Mouse (Mus musculus): ENCODE results near the gene Ikzf1.

The Ikzf1 gene

DNA sequence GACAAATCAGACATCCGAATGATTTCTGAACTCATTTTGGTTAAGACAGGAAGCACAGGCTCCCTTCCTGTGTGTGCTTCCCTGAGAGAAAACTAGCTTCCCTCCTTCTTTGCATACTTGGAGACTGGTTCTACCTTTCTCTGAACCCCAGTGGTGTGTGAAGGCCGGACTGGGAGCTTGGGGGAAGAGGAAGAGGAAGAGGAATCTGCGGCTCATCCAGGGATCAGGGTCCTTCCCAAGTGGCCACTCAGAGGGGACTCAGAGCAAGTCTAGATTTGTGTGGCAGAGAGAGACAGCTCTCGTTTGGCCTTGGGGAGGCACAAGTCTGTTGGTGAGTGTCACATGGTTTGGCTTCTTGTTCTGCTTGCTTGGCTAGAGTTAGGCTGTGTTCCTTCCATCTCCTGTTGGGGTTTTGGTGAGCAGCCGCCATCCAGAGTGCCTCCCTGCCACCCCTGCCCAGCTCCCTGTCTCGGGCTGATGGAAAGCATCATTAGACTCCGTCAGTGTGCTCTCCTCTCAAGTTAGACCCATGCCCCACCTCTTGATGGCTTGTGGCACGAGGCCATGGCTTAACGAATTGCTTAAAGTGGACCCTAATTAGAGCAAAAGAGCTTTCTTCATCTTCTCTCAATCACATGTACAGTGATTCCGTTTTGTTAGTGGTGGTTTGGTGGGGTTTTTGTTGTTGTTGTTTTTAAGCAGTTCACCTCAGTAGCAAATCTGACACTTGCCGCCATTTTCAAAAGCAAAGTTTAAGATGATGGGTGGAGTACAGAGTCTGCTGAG is 5.4 kb downstream of the Ikzf1 start:
- no peak for DNase-seq (ENCODE audit: low read depth, low spot score)

DNA sequence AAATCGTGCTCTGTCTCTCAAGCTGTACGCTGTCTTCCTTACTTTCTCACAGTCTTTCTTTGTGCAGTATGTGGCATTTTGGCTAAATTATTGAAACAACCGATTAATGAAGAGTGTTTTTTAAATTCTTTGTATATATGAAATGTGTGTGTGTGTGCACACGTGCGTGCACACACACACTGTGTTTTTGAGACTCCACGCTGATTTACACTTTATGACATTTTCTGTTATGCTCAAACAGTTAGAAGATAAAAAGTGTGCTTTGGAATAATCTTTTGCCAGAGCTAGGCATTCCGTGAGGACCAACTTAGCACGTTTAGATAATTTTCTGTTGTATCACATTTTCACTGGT is 6.0 kb downstream of the Ikzf1 start:
- no peak for DNase-seq (ENCODE audit: low read depth, low spot score)

DNA sequence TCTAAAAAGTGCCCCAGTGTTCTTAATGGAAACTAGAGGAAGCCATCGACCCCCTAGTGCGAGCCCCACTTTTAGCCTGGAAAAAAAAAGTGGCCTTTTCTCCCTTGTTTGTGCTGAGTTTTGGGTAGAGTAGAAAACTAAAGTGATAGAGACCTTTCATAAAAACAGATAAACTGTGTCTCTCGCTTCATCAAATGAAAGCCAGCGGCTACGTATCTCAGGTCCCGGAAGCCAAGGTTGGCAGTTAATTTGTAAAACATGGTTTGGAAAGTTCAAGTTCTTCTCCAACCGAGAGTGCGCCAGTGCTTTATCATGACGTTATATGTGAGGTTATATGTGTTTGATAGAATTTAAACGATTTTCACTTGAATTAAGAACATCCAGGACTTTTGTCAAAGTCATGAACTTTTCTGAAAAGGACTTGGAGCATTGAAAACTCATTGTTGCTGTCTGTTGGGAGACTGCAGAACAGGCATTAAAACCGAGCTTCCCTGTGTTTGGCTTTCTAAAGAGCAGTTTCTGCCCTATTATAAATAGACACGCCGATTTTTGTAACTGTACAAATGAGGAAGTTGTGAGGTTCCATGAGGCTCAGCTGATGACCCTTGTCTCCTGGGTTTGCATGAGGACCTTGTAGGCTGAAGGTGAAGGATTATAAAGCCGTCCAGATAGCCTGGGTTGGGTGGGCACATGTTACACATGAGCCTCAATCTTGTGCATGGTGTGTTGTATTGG is 6.7 kb downstream of the Ikzf1 start:
- DNase-seq (ENCODE audit: low read depth, low spot score) = no peak

DNA sequence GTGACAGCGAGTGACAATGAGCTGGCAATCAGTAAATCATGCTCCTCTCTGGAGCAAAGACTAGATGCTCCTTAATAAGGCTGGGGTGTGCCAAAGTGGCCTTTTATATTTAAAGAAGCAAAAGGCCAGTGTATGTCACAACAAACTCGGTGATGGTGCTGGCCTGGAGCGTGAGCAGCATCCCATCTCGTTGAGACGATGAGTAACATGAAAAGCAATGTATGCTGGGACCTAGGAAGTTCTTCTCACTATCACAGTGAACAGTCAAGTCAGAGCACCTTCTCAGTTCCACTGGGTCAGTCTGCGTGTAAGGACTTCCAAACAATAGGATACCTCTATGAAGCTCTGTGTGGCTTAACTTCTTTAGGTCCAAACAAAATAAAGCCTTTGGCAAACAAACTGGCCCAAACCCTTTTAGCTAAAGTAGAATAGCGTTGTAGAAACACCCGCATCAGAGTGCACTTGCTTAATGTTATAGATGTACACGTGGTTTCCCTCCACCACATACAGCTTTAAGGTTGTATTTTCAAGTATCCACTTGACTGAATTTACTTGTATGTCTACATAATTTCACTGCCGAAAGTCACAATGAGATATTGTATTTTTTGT is 7.9 kb downstream of the Ikzf1 start:
- no peak for DNase-seq (ENCODE audit: low read depth, low spot score)

DNA sequence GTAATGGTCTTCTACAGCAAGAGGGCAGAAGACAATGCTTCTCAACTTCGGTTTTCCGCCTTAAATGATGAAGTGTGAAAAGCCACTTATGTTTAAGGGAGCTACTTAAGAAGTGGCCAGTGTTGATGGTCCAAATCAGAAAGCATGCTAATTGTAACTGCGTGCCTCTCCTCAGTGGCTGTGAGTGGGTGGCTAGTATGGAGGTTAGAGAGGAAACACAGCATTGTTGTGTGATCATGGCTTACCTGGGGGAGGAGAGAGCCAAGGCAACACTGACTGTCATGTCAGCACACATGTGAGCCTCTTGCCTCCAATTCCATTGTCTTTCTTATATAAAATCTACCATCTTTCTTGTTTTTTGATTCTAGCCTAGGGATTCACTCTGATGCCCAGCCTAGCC is 8.6 kb downstream of the Ikzf1 start:
- DNase-seq (ENCODE audit: low read depth, low spot score) = no peak

DNA sequence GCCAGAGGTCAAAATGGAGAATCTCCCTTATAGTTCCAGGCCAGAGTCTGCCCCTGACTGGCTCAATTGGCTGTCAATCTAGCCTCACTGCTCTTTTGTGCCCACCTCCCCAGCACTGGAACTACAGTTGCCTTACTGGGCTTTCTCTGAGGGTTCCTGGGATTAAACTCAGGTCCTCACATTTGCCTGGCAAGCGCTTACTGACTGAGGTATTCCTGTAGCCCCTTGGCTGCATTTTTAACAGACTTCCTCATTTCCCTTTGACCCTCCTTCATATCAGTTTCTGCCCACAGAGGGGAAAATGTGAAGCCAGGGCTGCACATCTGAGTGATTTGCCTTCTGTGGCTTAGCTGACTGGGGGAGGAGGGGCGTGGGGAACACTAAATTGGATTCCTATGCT is 9.3 kb downstream of the Ikzf1 start:
- no peak for DNase-seq (ENCODE audit: low read depth, low spot score)

DNA sequence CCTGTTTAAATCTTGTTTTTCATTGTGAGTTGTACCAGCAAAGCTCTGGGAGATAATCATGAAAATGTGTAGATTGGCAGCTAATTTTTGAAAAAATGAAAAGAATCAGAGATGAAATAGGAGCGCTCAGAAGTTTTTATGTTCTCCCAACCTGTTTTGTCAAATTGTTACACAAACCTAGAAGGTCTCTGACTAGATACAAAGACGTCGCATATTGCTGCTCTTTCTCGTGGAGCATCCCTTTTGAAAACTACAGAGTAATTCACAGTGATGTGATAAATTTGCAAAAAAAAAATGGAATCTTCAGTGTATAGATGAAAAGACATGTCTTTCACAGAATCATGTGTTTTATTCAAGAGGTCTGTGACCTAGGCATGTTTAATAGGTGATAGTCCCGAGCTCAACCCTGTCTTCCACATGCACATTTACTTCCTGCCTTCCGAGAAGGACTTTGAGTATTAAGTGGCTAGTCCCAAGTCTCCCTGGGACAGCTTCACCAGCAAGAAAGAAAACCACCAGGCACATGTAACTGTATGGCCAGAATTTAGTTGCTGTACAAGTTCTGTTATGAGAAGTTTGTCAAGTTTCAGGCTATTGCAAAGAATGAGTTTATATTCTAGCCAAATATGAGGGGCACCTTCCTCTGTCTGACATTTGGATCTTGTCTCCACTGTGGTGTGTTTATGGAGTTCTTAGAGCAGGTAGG is 9.8 kb downstream of the Ikzf1 start:
- no peak for DNase-seq (ENCODE audit: low read depth, low spot score)

DNA sequence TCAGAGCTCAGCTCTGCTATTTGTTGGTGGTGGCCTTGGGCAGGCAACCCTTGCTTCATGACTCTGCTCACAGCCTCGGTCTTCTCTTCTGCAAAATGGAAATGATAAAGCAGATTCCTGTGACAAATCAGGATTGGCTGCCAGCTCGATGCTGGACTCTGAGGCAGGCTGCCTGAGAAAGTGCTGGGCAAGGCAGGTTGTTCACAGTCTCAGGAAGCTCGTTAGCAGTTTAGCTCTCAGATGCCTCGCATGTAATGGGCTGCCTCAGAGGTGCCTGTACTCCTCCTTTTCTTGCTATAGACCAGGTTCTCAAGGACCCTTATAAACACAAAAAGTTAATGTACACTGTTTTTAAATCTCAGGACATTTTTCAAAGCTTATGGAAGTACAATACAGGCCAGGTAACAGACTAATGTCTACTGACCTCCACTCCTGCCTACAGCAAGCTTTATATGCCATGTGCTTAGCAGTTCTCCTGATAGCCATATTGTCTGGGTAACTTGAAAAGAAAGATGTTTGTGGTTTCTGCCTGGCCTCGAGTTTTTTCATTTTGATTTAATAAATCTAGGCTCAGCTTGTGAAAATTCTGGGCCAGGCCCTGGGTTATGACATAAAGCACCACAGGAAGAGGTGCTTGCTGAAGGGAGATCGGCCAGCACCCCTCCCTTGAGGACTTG is 10.5 kb downstream of the Ikzf1 start:
- DNase-seq (ENCODE audit: low read depth, low spot score) = no peak

DNA sequence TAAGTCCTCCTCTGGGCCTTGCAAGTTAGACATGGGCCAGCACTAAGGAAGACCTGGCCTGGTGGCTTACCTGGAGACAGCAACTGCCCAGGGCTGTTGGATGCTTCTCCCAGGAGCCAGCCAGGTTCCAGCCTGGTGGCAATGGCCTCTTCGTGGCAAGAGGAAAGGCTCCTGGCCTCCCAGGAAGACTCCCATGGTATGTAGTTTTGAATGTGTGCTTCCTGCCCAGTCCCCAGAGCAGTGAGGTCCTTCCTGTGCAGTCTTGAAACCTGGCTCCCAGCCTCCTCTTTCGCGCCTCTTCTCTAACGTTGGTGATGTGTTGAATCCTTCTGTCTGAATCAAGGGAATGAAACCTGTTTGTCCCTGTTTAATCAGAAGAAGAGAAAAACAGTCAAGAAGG is 11.1 kb downstream of the Ikzf1 start:
- DNase-seq (ENCODE audit: low read depth, low spot score) = no peak

DNA sequence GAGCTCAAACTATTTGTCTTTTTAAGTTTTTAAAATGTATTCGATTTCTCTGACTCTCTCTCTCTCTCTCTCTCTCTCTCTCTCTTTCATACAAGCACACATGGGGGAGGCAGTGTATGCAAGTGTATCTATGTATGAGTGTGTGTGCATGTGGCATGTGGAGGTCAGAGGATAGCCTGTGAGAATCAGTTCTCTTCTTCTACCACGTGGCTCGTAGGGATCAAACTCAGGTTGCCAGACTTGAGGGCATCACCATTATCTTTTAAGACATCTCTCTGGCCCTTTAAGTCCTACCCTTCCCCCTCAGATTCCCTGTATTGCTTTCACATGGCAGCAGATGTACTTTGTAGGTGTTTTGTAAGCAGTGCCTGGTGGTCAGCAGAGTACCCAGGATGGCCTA is 12.0 kb downstream of the Ikzf1 start:
- no peak for DNase-seq (ENCODE audit: low read depth, low spot score)

DNA sequence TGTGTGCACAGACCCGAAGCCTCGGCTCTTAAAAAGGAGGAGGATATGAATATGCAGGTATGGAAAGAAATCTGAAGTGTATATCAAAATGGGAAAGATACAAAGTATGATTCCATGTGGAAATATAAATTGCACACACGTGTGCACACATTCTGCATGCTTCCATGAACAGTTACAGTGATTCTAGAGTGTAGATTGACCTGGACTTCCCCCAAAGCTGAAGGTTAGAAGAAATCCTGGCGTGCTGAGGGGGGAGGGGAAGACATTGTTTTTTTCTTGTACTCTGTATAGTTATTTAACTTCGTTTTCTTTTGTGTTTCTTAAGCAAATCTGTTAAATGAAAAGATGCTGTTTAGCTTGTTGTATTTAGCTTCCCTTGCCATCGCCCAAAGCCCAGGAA is 16.6 kb downstream of the Ikzf1 start:
- DNase-seq (ENCODE audit: low read depth, low spot score) = no peak

DNA sequence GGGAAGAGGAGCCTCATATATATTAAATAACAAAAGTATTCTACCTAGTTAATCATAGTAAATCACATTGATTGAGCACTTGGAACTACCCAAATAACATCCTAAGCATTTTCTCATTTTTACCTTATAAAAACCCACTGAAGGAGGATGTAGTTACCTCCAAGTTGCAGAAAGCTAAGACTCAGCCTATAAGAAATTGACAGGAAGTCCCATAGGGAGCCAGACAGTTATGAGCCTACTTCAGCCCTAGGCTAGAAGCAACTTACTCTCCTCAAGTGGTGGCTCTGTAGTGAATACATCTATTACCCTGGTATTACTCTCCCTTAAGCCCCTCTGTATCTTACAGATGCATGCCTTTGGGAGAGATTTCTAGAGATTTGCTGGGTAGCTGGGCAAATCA is 19.0 kb downstream of the Ikzf1 start:
- DNase-seq (ENCODE audit: low read depth, low spot score) = no peak

DNA sequence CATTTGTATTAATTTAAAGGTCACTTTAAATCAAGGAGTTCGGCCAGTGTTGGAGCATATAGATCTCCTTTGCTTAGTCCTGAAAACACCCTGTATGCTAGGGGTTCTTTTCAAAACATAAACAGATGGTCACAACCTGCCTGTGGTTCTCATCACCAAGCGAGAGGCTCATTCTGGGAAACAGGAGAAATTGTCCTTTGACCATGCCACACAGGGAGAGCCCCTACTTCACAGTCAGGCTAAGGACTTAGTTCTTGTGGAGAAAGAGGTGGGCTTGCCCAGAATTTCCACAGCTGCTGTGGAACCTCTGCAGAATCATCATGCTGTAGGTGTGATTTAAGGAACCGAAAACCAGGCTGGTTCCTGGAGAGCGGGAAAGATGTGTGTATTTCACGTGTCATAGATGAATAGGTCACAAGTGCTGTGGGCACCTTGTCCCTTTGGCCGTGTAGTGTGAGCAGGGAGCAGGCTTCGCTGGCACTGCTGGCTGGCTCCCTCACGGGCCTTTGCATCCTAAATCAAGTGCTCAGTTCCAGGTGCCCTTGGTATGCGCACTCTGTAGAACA is 23.4 kb downstream of the Ikzf1 start:
- no peak for DNase-seq (ENCODE audit: low read depth, low spot score)

DNA sequence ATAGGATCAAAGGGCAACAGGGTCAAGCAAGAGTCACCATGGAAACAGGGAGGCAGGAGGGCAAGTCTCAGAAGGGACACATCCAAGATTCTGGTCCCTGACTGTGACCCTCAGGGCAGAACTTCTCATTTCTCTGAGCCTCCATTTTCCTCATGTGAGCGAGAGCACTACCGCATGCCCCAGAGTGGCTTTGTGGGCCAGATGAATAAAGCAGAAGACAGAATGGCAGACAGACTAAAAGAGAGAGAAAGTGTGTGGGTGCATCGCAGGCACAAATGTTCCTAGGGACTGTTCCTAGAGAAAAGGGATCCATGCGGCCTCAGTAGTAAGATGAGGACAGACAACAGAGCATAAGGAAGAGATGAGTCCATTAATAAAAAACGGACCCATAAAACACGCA is 24.5 kb downstream of the Ikzf1 start:
- DNase-seq (ENCODE audit: low read depth, low spot score) = no peak

DNA sequence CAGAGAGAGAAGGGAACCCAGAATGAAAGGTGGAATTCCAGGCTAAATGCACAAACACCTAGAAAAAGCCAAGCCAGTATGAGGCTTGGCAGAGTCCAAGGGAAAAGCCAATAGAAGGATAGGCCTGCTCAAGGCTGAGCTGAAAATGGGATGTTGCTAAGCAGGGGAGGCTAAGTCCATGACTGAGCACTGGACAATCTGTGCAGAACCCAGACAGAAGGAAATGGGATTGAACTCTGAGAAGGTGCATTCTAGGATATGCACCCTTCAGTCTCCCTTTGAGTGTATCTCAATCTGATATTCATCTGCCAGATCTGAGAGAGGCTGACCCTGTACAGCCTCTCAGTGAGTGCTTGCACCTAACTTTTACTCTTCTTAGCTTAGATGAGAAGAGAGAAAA is 25.9 kb downstream of the Ikzf1 start:
- no peak for DNase-seq (ENCODE audit: low read depth, low spot score)

DNA sequence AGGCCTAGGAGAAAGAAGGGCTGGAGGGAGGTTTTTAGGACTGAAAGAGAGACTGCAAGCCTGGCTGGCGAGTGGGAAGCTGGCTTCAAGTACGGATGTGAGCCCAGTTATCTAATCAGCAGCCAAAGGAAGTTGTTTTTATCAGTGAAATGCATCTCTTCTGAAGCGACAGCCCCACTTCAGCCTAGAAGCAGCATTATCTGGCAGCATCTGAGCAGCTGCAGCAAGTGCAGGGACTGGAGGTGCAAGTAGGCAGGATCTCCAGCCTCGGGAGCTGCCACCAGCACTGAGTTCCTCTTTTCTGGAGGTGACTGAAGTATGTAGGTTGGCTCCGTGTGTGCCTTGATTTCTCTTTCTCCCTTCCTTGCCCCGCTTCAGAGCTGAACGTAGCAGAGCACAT is 26.9 kb downstream of the Ikzf1 start:
- no peak for DNase-seq (ENCODE audit: low read depth, low spot score)

DNA sequence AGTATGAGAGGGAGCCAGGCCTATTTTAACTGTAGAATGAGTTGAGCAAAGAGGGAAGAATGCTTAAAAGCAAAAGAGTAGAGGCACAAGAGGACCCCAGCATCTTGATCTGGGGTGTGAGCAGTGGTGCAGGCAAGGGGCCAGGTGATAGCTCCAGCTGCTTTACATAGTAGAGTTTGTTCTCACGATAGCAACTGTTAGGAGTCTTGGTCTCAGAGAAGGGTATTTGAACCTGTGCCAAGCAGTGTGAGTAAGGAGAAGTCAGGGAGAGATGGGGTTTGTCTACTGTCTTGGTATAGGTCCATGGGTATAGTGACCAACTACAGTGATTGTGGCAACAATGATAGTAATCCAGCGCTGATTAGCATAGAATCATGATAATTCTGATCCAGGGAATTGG is 29.9 kb downstream of the Ikzf1 start:
- DNase-seq (ENCODE audit: low read depth, low spot score) = no peak

DNA sequence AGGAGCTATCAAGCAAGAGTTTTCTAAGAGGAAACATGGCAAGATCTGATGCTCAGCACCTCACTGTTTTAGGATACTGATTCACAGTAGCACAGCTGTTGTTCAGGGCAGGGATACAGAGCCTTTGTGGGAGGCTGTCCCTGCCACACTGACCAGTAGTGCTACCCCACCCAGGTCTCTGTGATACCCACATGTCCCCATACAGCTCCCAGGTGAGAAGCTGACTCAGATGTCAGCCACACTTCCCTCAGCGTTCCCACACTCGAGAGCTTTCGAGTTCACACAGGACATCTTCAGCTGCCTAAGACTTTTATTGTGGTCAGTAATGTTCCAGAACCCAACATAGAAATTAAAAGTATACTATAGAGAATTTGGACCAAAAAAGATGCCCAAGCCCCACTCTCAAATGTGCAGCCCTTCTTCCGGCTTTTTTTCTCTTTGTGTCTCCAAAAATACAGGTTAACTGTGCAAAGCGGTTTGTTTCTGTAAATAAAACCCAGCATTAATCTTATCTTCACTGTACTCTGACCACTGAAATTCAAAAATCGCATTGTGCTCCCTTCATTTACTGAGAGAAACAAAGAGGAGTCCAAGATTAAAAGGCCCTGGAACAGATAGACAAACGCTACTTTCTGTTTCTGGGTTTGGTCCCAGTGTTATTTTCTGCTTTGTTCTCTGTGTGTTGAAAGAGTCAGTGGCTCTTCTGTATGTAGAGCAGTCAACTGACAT is 31.3 kb downstream of the Ikzf1 start:
- no peak for DNase-seq (ENCODE audit: low read depth, low spot score)

DNA sequence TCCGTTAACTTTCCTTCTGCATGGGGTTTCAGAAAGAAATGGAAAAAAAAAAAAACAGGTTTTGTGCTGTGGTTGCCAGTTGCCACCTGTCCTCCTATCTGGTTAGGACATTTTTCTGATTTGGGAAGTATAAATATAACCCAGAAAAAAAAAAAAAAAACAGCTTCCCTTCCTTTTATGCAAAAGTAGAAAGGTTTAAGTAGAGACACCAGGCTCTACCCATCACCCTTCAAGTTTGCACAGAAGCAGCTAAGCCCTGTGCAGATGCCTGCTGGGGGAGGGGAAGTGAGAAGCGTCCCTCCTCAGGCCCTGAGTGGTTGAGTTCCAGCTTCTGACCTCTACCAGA is 31.9 kb downstream of the Ikzf1 start:
- DNase-seq (ENCODE audit: low read depth, low spot score) = no peak

DNA sequence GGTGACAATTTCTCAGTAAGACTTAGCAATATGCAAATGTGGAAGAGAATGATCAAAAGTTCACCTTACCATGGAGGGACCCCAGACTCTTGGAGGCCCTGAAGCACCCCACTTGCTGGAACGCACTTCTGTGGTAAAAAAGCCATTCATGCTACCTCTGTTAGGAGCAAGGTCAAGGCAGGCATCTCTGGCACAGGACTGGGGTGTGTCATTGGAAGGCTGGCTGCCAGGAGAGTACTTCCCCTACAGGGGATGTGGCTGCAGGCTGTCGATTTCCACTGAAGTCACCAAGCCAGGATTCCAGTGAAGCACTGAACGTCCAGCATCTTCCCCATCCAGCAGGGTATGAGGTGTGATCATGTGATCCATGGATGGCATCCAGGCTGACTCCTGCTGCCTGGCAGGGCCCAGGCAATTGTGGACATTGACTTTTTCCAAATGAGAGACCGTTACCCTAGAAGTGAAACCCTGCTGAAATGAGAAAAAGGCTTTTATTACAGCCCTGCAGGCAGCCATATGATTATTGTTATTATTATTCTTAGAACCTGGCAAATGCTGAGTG is 32.9 kb downstream of the Ikzf1 start:
- no peak for DNase-seq (ENCODE audit: low read depth, low spot score)

DNA sequence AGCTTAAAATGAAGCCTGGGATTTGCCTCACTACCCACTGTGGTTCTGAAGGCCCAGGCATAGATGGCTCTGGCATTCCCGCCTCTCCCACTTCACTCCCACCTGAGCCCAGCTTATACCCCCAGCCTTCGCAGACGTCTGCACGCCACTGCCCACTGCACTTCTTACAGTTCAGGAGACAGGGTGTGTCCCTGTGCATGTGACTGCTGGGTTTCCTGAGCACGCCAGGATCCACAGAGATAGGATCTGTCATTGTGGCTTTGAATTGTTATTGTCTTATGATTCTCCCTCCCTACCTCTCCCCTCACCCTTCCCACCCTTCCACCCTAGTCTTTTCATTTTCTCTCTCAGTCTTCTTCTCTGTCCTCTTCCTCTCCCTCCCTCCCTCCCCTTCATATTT is 34.9 kb downstream of the Ikzf1 start:
- DNase-seq (ENCODE audit: low read depth, low spot score) = no peak

Data from brain, embryonic 18.5 days (tissue).